Mouse (Mus musculus) myocyte (in vitro differentiated cells): ENCODE data around the gene Prss50. TPM values are rescaled to one million over a fixed set of nuclear protein-coding genes. Genes with fewer than 3 reads are reported as not detected.

Experiments
- H3K27me3 ChIP-seq: one replicate; pipeline ENCODE4 v1.6.1; 2011; ENCODE audit not compliant: control insufficient read depth, insufficient read depth, insufficient read length
- H3K36me3 ChIP-seq: one replicate; pipeline ENCODE4 v1.6.1; 2011; ENCODE audit not compliant: control insufficient read depth, insufficient read depth
- H3K4me2 ChIP-seq: one replicate; pipeline ENCODE4 v1.6.1; 2011; ENCODE audit warnings: low read depth, control low read depth
- H3K4me3 ChIP-seq: one replicate; pipeline ENCODE4 v1.5.1; 2011; ENCODE audit warnings: mild to moderate bottlenecking, control low read depth, moderate library complexity
- H3K79me2 ChIP-seq: one replicate; pipeline ENCODE4 v1.6.1; 2011; ENCODE audit not compliant: control insufficient read depth, insufficient read depth
- H3ac ChIP-seq: one replicate; pipeline ENCODE4 v1.6.1; 2011; ENCODE audit not compliant: control insufficient read depth, insufficient read length
- CEBPB ChIP-seq: IDR thresholded peaks from 2 replicates; pipeline ENCODE4 v1.6.1; 2011; ENCODE audit warnings: mild to moderate bottlenecking, moderate library complexity; ENCODE audit not compliant: poor library complexity, insufficient read depth, severe bottlenecking
- E2F4 ChIP-seq: IDR thresholded peaks from one replicate; pipeline ENCODE4 v1.6.1; 2011; ENCODE audit warnings: mild to moderate bottlenecking, control low read depth, moderate library complexity; ENCODE audit not compliant: insufficient read depth
- MAX ChIP-seq: IDR thresholded peaks from one replicate; pipeline ENCODE4 v1.6.1; 2011; ENCODE audit warnings: low read depth, mild to moderate bottlenecking, control low read depth
- MYOD1 ChIP-seq, 3 experiments: IDR thresholded peaks; one replicate each; pipeline ENCODE4 v1.6.1; 2011; ENCODE audit warnings: control low read depth in 2 of 3, low read depth in 2 of 3, mild to moderate bottlenecking in 2 of 3, moderate library complexity in 1 of 3; ENCODE audit not compliant: insufficient read length in 2 of 3, control insufficient read depth in 1 of 3
- MYOG ChIP-seq, 3 experiments: IDR thresholded peaks; one replicate each; pipeline ENCODE4 v1.6.1; 2011; ENCODE audit warnings: control low read depth in 2 of 3, low read depth in 2 of 3, mild to moderate bottlenecking in 2 of 3; ENCODE audit not compliant: insufficient read length in 2 of 3, control insufficient read depth in 1 of 3, insufficient read depth in 1 of 3
- POLR2A ChIP-seq: IDR thresholded peaks from one replicate; pipeline ENCODE4 v1.6.1; 2011; ENCODE audit warnings: low read depth, mild to moderate bottlenecking, control low read depth, moderate library complexity; ENCODE audit not compliant: insufficient read length
- POLR2AphosphoS2 ChIP-seq: IDR thresholded peaks from one replicate; pipeline ENCODE4 v1.6.1; 2011; ENCODE audit warnings: low read depth, control low read depth; ENCODE audit not compliant: insufficient read length
- REST ChIP-seq: IDR thresholded peaks from one replicate; pipeline ENCODE4 v1.6.1; 2011; ENCODE audit warnings: mild to moderate bottlenecking, control low read depth, moderate library complexity; ENCODE audit not compliant: insufficient read depth, insufficient read length
- SRF ChIP-seq: IDR thresholded peaks from one replicate; pipeline ENCODE4 v1.6.1; 2011; ENCODE audit warnings: low read depth; ENCODE audit not compliant: control insufficient read depth, insufficient read length
- TCF12 ChIP-seq: IDR thresholded peaks from one replicate; pipeline ENCODE4 v1.6.1; 2011; ENCODE audit warnings: mild to moderate bottlenecking, control low read depth; ENCODE audit not compliant: poor library complexity, insufficient read depth, severe bottlenecking
- TCF3 ChIP-seq: IDR thresholded peaks from one replicate; pipeline ENCODE4 v1.6.1; 2011; ENCODE audit warnings: low read depth, control low read depth; ENCODE audit not compliant: insufficient read length
- USF1 ChIP-seq: IDR thresholded peaks from one replicate; pipeline ENCODE4 v1.6.1; 2011; ENCODE audit warnings: low read depth, mild to moderate bottlenecking, control low read depth, moderate library complexity
- polyA plus RNA-seq: library from polyadenylated mRNA; unstranded; fragments of >200 nt; fragmentation: generic; extraction: Trizol; gene quantifications from one replicate; pipeline ENCODE4 v1.2.1, GENCODE M21; 2012; ENCODE audit warnings: missing spikeins

The Prss50 gene
- polyA plus RNA-seq, 1 experiment = 0.02 TPM

GRCm38 (mm10) chr9:110834961-110835360, 22.8 kb upstream of the Prss50 start:
- Histone ChIP-seq H3K4me3 (no peak overlapping the region), H3K27me3 (no peaks in the 10 kb centered on the region), H3K36me3 (no peaks in the 10 kb centered on the region), H3K79me2 (no peaks in the 10 kb centered on the region), H3ac (no peak overlapping the region), H3K4me2 (no peak overlapping the region)
- TF ChIP-seq USF1 (no peak), CEBPB (no peak), MAX (no peak), MYOD1 (IDR thresholded peaks at IDR 0.05; ENCODE audit: control insufficient read depth in 1 of 3, insufficient read length in 2 of 3, low read depth in 2 of 3) (no peak), TCF3 (no peak), MYOG (IDR thresholded peaks at IDR 0.05; ENCODE audit: control insufficient read depth in 1 of 3, insufficient read depth in 1 of 3, insufficient read length in 2 of 3, low read depth in 2 of 3) (no peak), REST (no peak), POLR2AphosphoS2 (no peak), POLR2A (no peak), SRF (no peak), TCF12 (no peak), E2F4 (no peak)

GRCm38 (mm10) chr9:110836112-110836511, 21.7 kb upstream of the Prss50 start:
- Histone ChIP-seq H3K27me3 (no peaks in the 10 kb centered on the region), H3K4me3 (no peak overlapping the region), H3K4me2 (no peak overlapping the region), H3K36me3 (no peaks in the 10 kb centered on the region), H3ac (no peak overlapping the region), H3K79me2 (no peaks in the 10 kb centered on the region)
- no peak for TF ChIP-seq TCF3
- TF ChIP-seq MYOG (IDR thresholded peaks at IDR 0.05; ENCODE audit: control insufficient read depth in 1 of 3, insufficient read depth in 1 of 3, insufficient read length in 2 of 3, low read depth in 2 of 3) = no peak
- no peak for TF ChIP-seq MAX
- no peak for TF ChIP-seq TCF12
- no peak for TF ChIP-seq SRF

- H3K36me3 ChIP-seq = no peaks in the 10 kb centered on the region
- H3K4me3 ChIP-seq = no peak overlapping the region
- no peaks in the 10 kb centered on the region for H3K27me3 ChIP-seq
- no peak overlapping the region for H3ac ChIP-seq
- TF ChIP-seq REST = no peak
- no peak for TF ChIP-seq CEBPB
- no peak for TF ChIP-seq POLR2A
- TF ChIP-seq USF1 = no peak
- TF ChIP-seq TCF3 = no peak
- no peak for TF ChIP-seq MYOD1 (IDR thresholded peaks at IDR 0.05; ENCODE audit: control insufficient read depth in 1 of 3, insufficient read length in 2 of 3, low read depth in 2 of 3)
- TF ChIP-seq TCF12 = no peak
- TF ChIP-seq SRF = no peak
- no peak for TF ChIP-seq E2F4
- TF ChIP-seq MAX = no peak
- no peak for TF ChIP-seq MYOG (IDR thresholded peaks at IDR 0.05; ENCODE audit: control insufficient read depth in 1 of 3, insufficient read depth in 1 of 3, insufficient read length in 2 of 3, low read depth in 2 of 3)
- TF ChIP-seq POLR2AphosphoS2 = no peak
- no peak overlapping the region for H3K4me2 ChIP-seq
- H3K79me2 ChIP-seq = no peaks in the 10 kb centered on the region
Observed at GRCm38 (mm10) chr9:110840905-110841304, 16.9 kb upstream of the Prss50 start.

GRCm38 (mm10) chr9:110841438-110841837, 16.3 kb upstream of the Prss50 start:
- H3K36me3 ChIP-seq = no peaks in the 10 kb centered on the region
- H3K27me3 ChIP-seq = no peaks in the 10 kb centered on the region
- H3K79me2 ChIP-seq = no peaks in the 10 kb centered on the region
- TF ChIP-seq CEBPB = peak; percentile 36; the same call in 1 of the 2 replicates
- no peak for TF ChIP-seq REST
- H3ac ChIP-seq = no peak overlapping the region
- H3K4me2 ChIP-seq = no peak overlapping the region
- no peak overlapping the region for H3K4me3 ChIP-seq

GRCm38 (mm10) chr9:110844206-110844605, 13.6 kb upstream of the Prss50 start, which contains the start of gene Prss46:
Prss46 (plus strand) TSS chr9:110844506.
- no peaks in the 10 kb centered on the region for H3K79me2 ChIP-seq
- H3K36me3 ChIP-seq = no peaks in the 10 kb centered on the region
- no peaks in the 10 kb centered on the region for H3K27me3 ChIP-seq
- TF ChIP-seq MYOD1 (IDR thresholded peaks at IDR 0.05; ENCODE audit: control insufficient read depth in 1 of 3, insufficient read length in 2 of 3, low read depth in 2 of 3) (no peak), REST (no peak), POLR2A (no peak), SRF (no peak), MAX (no peak), TCF12 (no peak)
- H3K4me2 ChIP-seq = no peak within 1 kb of the TSS
- H3ac ChIP-seq = no peak within 1 kb of the TSS
- no peak within 1 kb of the TSS for H3K4me3 ChIP-seq

- Histone ChIP-seq H3ac (no peak overlapping the region), H3K36me3 (no peaks in the 10 kb centered on the region), H3K4me2 (peak overlapping the region; percentile 48), H3K27me3 (no peaks in the 10 kb centered on the region), H3K79me2 (no peaks in the 10 kb centered on the region), H3K4me3 (no peak overlapping the region)
- TF ChIP-seq TCF12 = no peak
- no peak for TF ChIP-seq POLR2A
- TF ChIP-seq TCF3 = no peak
- no peak for TF ChIP-seq CEBPB
- TF ChIP-seq USF1 = no peak
- TF ChIP-seq REST = no peak
- no peak for TF ChIP-seq MYOD1 (IDR thresholded peaks at IDR 0.05; ENCODE audit: control insufficient read depth in 1 of 3, insufficient read length in 2 of 3, low read depth in 2 of 3)
- TF ChIP-seq MYOG (IDR thresholded peaks at IDR 0.05; ENCODE audit: control insufficient read depth in 1 of 3, insufficient read depth in 1 of 3, insufficient read length in 2 of 3, low read depth in 2 of 3) = no peak
- no peak for TF ChIP-seq POLR2AphosphoS2
- TF ChIP-seq MAX = no peak
- TF ChIP-seq SRF = no peak
- no peak for TF ChIP-seq E2F4
Observed at GRCm38 (mm10) chr9:110849162-110849561, 8.6 kb upstream of the Prss50 start.
